Comparison of ENCODE assay signal across 8 mouse cellular contexts in the genomic region with DNA sequence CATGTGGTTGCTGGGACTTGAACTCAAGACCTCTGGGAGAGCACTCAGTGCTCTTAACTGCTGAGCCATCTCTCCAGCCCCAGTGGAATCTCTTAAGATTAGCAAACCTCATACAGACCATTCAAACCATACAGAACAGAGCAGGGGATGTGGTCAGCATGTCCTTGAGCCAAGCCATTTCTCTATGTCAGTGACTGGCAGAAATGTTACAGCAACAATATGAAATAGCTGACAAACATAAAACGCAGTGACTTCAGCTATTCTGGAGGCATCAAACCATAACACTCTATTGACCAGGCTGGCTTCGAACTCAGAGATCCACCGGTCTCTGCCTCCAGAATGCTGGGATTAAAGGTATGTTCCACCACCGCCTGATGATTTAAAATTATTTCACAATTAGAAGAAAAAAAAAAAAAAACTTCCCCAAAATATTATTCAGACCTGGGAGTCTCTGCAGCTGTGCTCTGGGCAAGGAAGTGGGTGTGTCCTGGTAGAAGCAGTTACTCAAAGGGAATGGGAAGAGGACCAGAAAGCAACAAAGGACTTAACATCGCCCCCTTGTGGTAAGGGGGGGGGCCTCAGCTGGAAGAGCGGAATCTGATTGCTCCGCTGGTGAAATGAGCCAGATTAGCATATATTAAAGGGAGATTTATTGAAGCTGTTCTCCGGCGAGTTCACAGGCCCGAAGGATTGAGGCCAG. TPM values are rescaled to one million over a fixed set of nuclear protein-coding genes. Genes with fewer than 3 reads are reported as not detected.
A peak's percentile ranks its signal among the peaks of the same experiment; 100 is the strongest.
DNase-seq lines count a peak whose midpoint lies in the region; ATAC-seq lines count a peak whose summit lies in the region.

No protein-coding gene starts in this region.

- ATAC-seq in megakaryocyte progenitor cell, adult 5-6 weeks (replicated peaks; ENCODE audit: poor library complexity): peak; percentile 93

- peak; percentile 85 to 94 for DNase-seq in adrenal gland, adult (ENCODE audit: inconsistent age in 2 of 2, low spot score in 1 of 2)
- DNase-seq in embryo, embryonic 10 days (ENCODE audit: low spot score): peak; percentile 92
- peak; percentile 75 for DNase-seq in gastrocnemius, postnatal 10 days
- peak; percentile 58 for DNase-seq in hindlimb bud, embryonic 11.5 days (ENCODE audit: extremely low spot score, low read depth, low spot score)
- DNase-seq in left cerebral cortex, postnatal 10 days (ENCODE audit: extremely low spot score in 1 of 2, low spot score in 2 of 2): peak; percentile 58 to 84
- peak; percentile 73 for DNase-seq in right cerebral cortex, postnatal 25 days
- peak; percentile 76 for DNase-seq in yolk sac, embryonic 10.5 days (ENCODE audit: low spot score)

- intact Hi-C loops in left cerebral cortex, postnatal 10 days (cut with DNase I): no loop called here

RNA-seq across cellular contexts. Expression of gene Rab11fip5, which starts 5.9 kb away (rescaled TPM):
- total RNA-seq in gastrocnemius, postnatal 10 days (2021): 10 to 100 TPM; 36.9 to 42.1 TPM
- total RNA-seq in left cerebral cortex, postnatal 10 days (2021): 10 to 100 TPM; 56.9 to 57.5 TPM
- total RNA-seq in megakaryocyte progenitor cell, adult 5-6 weeks (2015): 4.2 and 4.4 TPM in 2 replicates
- 3.1 and 5.5 TPM in 2 replicates for total RNA-seq in megakaryocyte progenitor cell, adult 5-6 weeks (2017)

RNA-seq across cellular contexts. Expression of gene Noto, which starts 43.3 kb away (rescaled TPM):
- total RNA-seq in gastrocnemius, postnatal 10 days (2021): not detected
- not detected for total RNA-seq in left cerebral cortex, postnatal 10 days (2021)
- total RNA-seq in megakaryocyte progenitor cell, adult 5-6 weeks (2015): not detected in 2 replicates
- not detected in 2 replicates for total RNA-seq in megakaryocyte progenitor cell, adult 5-6 weeks (2017)

RNA-seq across cellular contexts. Expression of gene Sfxn5, which starts 47.1 kb away (rescaled TPM):
- 1 to 10 TPM; 2.8 to 5.1 TPM for total RNA-seq in gastrocnemius, postnatal 10 days (2021)
- 100 to 1,000 TPM; 136 to 141 TPM for total RNA-seq in left cerebral cortex, postnatal 10 days (2021)
- 1.1 and 2.7 TPM in 2 replicates for total RNA-seq in megakaryocyte progenitor cell, adult 5-6 weeks (2015)
- total RNA-seq in megakaryocyte progenitor cell, adult 5-6 weeks (2017): 1.7 and 2.3 TPM in 2 replicates

RNA-seq across cellular contexts. Expression of gene Smyd5, which starts 51.4 kb away (rescaled TPM):
- total RNA-seq in gastrocnemius, postnatal 10 days (2021): 10 to 100 TPM; 12.2 to 13.7 TPM
- 10 to 100 TPM; 45.7 to 47.7 TPM for total RNA-seq in left cerebral cortex, postnatal 10 days (2021)
- total RNA-seq in megakaryocyte progenitor cell, adult 5-6 weeks (2015): 39.4 and 42.2 TPM in 2 replicates
- 44.1 and 66.0 TPM in 2 replicates for total RNA-seq in megakaryocyte progenitor cell, adult 5-6 weeks (2017)

Comparison
In these comparisons a context has a peak if more than half of its experiments do, and no peak if none do; other contexts are left out.
1. Peak in every context shown above with its lines: DNase-seq and ATAC-seq.
2. RNA of gene Rab11fip5, which starts 5.9 kb away (total RNA-seq): 56.9 to 57.5 TPM in left cerebral cortex, postnatal 10 days and 36.9 to 42.1 TPM in gastrocnemius, postnatal 10 days; 3.1 to 5.5 TPM in megakaryocyte progenitor cell, adult 5-6 weeks; every median in the first group is over 4 times any median in the second.
3. RNA of gene Sfxn5, which starts 47.1 kb away (total RNA-seq): 136 to 141 TPM in left cerebral cortex, postnatal 10 days; 2.8 to 5.1 TPM in gastrocnemius, postnatal 10 days and 1.1 to 2.7 TPM in megakaryocyte progenitor cell, adult 5-6 weeks; every median in the first group is over 10 times any median in the second.